Mouse (Mus musculus) spleen, adult 18-20 months (tissue): Measurements from ENCODE around the gene Ccnq.

Source experiments
- DNase-seq, 2 experiments: peaks; one replicate each; pipeline ENCODE4 v3.0.0; 2022; ENCODE audit warnings: mixed read lengths in 2 of 2

Gene Ccnq

DNA sequence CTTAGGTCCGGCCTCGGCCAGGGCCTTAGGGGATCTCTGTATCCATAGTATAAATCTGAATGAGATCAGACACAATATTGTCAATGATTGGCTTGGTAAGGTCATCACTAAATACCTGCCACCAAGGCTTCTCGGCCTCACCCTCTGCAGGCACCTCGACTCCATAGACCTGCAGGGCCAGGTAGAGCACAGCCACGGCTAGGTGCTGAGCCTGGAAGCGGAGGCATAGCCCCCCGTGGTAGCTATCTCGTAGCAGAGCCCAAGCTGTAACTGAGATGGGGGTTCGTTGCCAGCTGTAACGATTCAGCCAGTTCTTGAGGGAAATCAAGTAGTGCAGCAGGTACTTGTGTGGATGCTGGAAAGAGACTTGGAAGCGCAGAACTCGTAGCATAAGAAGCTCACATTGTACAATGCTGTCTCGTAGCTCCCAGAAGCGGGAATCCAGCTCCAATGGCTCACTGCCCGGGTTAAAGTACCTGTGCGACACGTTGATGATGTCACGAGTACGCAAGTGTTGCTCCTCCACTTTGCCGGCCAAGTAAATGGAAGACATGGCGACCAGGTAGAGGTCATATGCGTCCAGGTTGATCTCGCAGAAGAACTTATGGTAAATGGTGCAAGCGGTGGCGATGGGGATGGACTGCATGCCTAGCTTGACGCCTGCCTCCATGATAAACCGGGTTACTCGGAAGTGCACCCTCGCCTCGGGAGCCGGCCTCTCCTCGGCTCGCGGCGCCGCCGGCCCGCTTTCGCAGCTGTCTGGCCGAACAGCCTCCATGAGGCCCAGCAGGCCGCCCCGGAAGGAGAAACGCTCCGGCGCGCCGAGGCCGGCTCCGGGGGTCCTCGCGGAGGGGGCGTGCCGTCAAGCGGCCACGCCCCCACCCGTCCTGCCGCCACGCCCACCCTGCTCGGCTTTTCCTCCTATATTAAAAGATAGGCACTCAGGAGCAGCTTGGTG is at the start of gene Ccnq:
Gene Ccnq (minus strand): TSS at position 845 of the 958 bp plus-strand sequence.
- DNase-seq: peak; percentile 64 to 75

DNA sequence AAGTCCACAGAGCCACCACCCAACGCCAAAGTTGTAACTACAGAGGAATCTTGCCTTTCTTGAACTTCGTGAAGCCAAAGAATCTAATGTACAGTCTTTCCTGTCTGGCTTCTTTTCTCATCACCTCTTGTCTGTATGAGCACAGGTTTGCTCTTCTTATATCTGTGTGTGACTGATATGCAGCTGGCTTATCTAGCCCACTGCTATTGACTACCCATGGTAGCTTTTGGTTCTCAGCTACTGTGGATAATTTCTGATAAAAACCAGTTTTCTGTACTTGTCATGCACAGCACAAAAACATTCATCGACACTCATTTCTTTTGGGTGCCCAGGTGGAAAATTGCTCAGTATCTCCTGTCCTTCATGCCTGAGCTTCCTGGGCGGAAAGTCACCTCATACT is 49.6 kb upstream of the Ccnq start:
- DNase-seq: no peak

GRCm38 (mm10) chr11:78796072-78796729 is 44.7 kb upstream of the Ccnq start:
- no peak for DNase-seq

GRCm38 (mm10) chr11:78793116-78793515 is 41.6 kb upstream of the Ccnq start:
- no peak for DNase-seq

DNA sequence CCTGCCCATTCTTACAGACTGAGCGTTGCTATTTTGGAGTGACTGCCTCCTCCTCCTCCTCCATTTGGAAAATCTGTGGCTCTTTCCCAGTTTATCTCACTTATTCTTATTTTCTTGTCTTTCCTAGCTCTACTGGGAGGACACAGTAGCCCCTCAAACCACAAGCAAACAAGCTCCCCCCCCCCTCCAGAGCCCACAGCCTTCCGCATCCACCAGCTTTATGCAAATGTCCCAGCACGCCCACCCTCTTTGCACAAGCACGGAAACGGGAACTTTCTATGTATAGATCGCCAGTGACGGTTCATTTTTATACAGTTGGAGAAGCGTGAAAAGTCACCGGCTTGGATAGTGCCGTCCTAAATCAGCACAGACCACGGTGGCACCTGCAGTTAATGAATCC is 40.9 kb upstream of the Ccnq start:
- no peak for DNase-seq

GRCm38 (mm10) chr11:78792055-78792454 is 40.5 kb upstream of the Ccnq start:
- DNase-seq: no peak

DNA sequence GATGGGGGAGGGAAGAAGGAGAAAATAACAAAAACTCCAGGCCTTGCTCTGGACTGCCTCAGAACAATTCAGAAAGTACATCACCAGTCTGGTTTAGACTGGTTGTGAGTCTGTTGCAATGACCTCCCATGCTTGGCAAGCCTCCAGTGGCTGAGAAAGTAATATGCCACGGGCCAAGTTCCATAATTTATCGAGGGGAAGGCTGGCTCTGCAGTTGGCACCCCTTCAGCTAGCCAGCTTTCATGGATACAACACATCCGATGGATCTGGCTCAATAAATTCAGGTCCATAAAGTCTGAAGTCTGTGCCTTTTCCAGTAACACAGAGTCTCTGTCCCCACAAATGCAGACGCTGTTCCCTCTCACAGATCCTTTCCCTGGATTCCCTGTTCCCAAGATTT is 40.1 kb upstream of the Ccnq start:
- DNase-seq: no peak

DNA sequence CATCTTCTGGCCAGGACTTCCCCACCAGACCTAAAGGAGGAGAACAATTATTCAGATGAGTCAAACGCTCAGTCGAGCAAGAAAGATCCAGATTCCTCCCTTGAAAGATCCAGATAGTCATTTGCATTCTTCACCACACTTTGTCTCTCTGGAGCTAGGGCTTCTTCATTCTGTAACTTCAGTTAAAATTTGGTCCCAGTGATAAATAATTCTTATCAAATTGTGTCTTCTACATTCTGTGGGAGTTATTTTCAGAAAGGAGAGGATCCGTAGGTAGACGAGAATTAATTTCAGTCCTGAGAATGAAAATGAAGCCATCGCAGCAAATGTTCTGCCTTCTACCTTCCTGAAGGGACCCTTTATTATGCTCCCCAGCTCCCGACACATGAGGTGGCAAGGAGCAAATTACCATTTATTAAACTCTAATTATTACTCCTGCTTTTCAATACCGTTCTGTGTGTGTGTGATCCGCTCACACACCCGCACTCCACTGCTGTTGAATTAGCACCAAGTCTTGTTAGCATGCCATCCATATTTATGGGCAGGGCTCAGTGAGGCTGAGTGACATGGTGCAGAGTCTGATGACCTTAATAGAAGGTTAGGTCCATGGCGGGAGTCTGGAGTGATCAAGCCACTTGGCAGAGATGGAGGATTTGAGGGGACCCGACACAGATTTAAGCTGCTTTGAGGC is 38.0 kb upstream of the Ccnq start:
- no peak for DNase-seq

- no peak for DNase-seq
These were observed 34.5 kb upstream of the Ccnq start for GRCm38 (mm10) chr11:78786013-78786431.

DNA sequence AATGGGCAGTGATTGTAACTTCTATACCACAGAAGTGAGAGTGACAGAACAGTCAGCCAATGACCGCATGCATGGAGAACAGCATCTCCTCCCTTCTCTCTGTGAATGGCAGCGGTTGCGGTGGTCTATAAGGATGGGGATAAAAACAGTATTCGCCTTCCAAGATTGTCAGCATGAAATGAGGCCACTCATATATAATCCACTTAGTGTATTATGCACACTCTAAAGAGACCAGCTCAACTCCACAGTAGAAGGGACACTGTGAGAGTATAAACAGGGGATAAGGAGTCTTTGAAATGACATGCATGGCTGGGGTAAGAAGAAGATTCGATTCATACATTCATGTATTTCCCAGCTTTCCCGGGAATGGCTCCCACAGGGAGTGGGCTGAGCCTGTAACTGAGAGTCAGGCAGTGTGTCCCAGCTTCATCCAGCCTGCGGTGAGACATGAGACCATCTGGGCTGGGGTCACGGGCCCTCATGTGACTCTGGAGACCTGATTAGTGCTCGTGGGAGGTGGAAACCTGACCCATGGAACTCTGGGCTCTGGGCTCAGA is 31.3 kb upstream of the Ccnq start:
- no peak for DNase-seq

- no peak for DNase-seq
These were observed 30.8 kb upstream of the Ccnq start for GRCm38 (mm10) chr11:78782326-78782725.

GRCm38 (mm10) chr11:78780571-78780970 is 29.0 kb upstream of the Ccnq start:
- no peak for DNase-seq

- no peak for DNase-seq
These were observed 28.5 kb upstream of the Ccnq start for GRCm38 (mm10) chr11:78780002-78780401.

GRCm38 (mm10) chr11:78777851-78778680 is 26.5 kb upstream of the Ccnq start:
- no peak for DNase-seq

DNA sequence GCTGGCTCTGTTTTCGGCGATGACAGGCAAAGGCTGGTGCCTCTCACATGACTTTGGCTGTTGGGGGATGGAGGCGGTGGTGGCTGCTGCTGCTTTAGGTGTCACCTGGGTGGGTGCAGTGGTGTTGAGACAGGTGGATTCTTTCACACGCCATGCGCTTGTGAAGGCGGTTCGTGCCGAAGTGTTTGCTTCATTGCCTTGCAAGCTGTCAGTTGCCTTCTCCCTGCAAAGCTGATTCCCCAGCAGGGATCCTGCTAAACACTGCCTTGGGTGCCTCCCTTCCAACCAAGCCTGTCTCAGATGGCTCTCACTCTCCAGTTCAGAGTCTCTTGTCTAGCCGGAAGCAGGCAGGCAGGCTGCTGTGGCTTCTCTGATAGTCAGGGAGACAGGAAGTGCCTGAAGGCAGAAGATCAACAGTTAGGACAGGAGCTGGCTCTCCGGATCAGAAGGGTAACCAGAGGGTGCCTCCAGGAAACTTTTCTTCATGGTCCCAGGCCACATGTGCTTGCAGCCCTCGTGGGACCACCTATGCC is 20.3 kb upstream of the Ccnq start:
- no peak for DNase-seq

DNA sequence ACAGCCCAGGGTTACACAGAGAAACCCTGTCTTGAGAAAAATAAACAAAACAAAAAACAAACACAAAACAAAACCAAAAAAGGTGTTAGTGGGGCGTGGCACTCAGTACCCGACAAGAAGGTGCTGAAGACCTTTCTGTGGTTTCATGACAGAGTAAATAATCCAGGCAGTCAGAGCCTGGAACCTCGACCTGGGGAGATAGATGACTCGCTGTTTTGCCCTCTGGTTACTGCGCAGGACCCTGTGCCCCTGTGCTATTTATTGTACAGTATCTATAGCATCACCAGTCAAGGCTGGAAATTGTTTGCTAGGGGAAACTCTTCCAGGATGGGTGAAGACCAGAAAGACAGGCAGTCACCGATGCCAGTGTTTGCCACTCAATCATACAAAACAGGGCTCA is 18.9 kb upstream of the Ccnq start:
- DNase-seq: no peak

DNA sequence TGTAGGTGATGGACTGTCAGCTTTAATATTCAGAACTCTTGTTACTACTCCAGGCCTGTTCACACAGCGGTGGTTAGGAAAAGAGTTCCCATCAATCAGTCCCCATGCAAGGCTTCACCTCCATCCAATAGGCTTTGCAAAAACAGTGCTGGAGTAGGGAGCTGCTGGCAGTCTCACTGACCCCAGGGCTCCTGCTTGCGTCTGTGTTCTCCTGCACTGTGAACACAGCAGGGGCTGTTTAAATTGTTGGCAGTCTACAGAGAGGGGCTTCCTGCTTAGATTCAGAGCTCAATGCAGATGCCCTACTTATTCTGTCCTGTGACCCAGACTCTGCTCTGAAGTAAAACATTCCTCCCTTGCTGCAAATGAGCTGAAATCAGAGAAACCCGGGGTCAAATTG is 17.2 kb upstream of the Ccnq start:
- no peak for DNase-seq

DNA sequence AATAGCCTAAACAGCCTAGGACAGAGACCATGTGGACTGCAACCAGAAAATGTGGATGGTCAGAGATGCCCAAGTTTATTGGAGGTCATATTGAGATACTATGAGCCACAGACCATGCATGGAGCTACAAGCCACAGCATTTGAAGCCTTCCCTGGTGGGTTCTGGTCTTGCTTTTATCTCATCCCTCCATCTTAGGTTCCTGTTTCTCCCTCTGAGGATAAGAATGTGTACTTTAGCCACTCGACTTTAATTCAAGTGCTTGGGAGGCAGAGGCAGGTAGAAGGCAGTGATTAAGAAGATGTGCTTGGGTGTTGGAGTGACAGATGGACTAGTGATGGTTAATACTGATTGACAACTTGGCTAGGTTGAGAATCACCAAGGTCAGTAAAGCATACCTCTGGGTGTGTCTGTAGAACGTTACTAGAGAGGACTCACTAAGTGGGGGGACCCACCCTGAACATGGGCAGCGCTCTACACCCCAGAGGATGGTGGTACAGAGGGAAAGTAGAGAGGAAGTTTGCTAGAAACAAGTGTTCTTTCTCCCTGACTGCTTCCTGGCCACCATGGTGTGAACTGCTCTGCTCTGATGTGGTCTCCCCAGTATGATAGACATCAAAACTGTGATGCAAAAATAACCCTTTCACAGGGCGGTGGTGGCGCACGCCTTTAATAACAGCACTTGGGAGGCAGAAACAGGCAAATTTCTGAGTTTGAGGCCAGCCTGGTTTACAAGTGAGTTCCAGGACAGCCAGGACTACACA is 14.7 kb upstream of the Ccnq start:
- DNase-seq: no peak

GRCm38 (mm10) chr11:78764820-78765219 is 13.3 kb upstream of the Ccnq start:
- DNase-seq: no peak

DNA sequence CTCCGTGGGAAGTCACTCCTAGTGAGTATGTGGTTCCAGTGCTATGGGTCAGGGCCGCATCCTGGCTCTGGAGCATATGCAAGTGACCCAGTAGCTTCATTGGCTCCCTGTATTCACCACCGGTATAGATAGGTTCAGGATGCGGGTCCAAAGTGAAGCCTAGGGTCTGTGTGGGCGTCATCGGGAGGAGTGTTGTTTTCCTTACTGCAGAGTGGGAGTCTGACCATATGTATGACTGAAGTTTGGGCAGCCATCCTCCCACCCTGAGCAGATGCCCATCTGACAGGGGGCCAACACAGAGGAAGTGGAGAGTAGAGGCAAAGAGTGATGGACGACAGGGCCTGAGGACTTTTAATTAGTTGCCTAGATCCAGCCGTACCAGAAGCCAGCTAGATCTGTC is 12.8 kb upstream of the Ccnq start:
- no peak for DNase-seq

DNA sequence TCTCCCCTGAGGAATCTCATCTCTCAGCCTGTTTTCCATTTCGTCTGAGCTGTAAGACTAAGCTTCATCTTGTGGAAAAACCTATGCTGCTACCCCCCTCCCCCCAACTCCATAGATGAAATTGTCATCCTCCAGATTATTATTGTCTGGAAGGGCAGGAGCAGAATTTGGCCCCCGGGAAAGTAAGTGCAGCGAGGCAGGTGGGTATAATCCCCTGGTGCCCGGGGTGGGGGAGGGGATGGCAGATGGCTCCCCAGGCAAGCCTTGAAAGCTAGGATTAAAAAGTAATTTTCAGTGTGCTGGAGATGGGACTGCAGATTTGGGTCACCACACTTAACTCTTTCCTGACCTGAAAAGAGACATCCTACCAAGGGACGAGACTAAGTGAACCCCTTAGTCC is 10.7 kb upstream of the Ccnq start:
- no peak for DNase-seq
